1 mouse cellular context compared by ENCODE assay signal in the genomic region with DNA sequence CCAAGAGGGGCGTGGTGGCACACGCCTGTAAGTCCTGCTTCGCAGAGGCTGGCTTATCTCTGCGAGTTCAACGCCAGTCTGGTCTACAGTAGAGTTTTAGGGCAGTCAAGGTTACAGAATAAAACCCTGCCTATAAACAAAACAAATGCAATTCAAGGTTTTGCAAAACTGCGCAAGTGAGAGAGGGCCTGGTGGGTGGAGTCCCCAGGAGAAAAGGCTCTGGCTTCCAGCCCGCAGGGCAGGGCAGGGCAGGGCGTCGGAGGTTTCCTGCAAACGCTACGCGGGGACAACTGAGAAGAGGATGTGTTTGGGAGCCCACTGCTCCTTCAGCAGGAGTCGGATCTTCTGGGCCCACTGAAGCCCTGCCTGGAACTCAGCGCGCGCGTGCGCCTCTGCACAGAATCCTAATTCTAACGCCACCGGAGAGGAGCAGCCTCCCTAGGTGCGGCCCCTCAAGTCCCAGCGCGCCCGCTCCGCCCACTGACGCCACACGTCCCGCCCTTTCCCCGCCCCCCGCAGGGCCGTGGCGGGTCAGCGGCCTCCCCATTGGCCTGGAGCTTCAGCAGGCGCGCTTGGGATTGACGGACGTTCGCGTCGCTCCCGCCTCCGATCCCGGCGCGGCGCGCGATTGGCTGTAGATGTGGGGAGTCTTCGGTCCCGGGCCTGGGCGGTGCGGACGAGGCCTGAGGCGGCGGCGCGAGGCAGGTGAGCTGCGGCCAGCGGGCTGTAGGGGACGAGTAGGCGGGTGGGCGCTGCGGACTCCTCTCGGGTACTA.
TF ChIP-seq lines count a peak whose summit lies in the region.

A gene (plus strand): TSS at position 643 of the 775 bp plus-strand sequence.

TF ChIP-seq in MEL, 35 proteins besides CTCF, POLR2A, EP300 and RAD21 (continued from another document):
- no peak for TF ChIP-seq GABPA (IDR thresholded peaks at IDR 0.05; ENCODE audit: low read depth, low read length)
- TF ChIP-seq HCFC1 (IDR thresholded peaks at IDR 0.05; ENCODE audit: low read depth, low read length): peak; percentile 73
